11 mouse cellular contexts compared by ENCODE assay signal in genomic region chr3:27625592-27625985, GRCm38 (mm10).
DNase-seq lines count a peak whose midpoint lies in the region; ATAC-seq and TF ChIP-seq lines count a peak whose summit lies in the region.
"Had no signal": no experiment of that assay in that cellular context is flagged by ENCODE, and none has a peak within 500 bp of the region (broad histone marks: within the 10 kb centered on the region; RNA-seq: fewer than 3 reads in every experiment).

No protein-coding gene starts in this region.

- H3K9me3 ChIP-seq in heart, embryonic 13.5 days = no peaks in the 10 kb centered on the region
- no peaks in the 10 kb centered on the region for H3K9me3 ChIP-seq in forebrain, postnatal 0 days (ENCODE audit: low read length)
- H3K9me3 ChIP-seq in midbrain, embryonic 13.5 days = no peaks in the 10 kb centered on the region

- peaks cover 28% of the 10 kb centered on the region for H3K36me3 ChIP-seq in heart, embryonic 13.5 days
- H3K36me3 ChIP-seq in forebrain, postnatal 0 days (ENCODE audit: insufficient read depth) = 0 out of 2 replicates have a peak, but pooled peaks cover 3% of the 10 kb centered on the region
- no peaks in the 10 kb centered on the region for H3K36me3 ChIP-seq in midbrain, embryonic 13.5 days

- peak overlapping the region; percentile 15; the same call in 1 of the 2 replicates for H3K4me2 ChIP-seq in heart, embryonic 13.5 days
- no peak overlapping the region for H3K4me2 ChIP-seq in forebrain, postnatal 0 days (ENCODE audit: low read depth)
- no peak overlapping the region for H3K4me2 ChIP-seq in midbrain, embryonic 13.5 days (replicated peaks)

- no peak for DNase-seq in heart, adult 9 months (ENCODE audit: low spot score in 2 of 2)
- peak; percentile 46 for DNase-seq in adipocyte (ENCODE audit: low spot score)
- DNase-seq in forebrain, postnatal 0 days = no peak
- no peak for DNase-seq in T-cell, adult 2 months (ENCODE audit: low spot score)
- DNase-seq in cerebellum, adult 11 months = no peak
- DNase-seq: kidney, postnatal 14 days; liver; thymus, postnatal 14 days had no signal

- TF ChIP-seq CTCF in forebrain, postnatal 0 days (IDR thresholded peaks at IDR 0.05; ENCODE audit: low read depth) = no peak

- no peaks in the 10 kb centered on the region for H3K27me3 ChIP-seq in heart, embryonic 13.5 days (replicated peaks)
- no peaks in the 10 kb centered on the region for H3K27me3 ChIP-seq in forebrain, postnatal 0 days (ENCODE audit: insufficient read depth, low read length)
- no peaks in the 10 kb centered on the region for H3K27me3 ChIP-seq in midbrain, embryonic 13.5 days
- H3K27me3 ChIP-seq: CH12.LX had no signal

- peak overlapping the region; percentile 50 for H3K9ac ChIP-seq in heart, embryonic 13.5 days
- no peak overlapping the region for H3K9ac ChIP-seq in forebrain, postnatal 0 days
- H3K9ac ChIP-seq in midbrain, embryonic 13.5 days (replicated peaks) = 0 out of 2 replicates have a peak overlapping the region, but pooled peaks have one; percentile 11

- no peak for ATAC-seq in heart, embryonic 13.5 days (ENCODE audit: extremely low read depth, insufficient number of reproducible peaks, low FRiP score, low TSS enrichment)
- peak; percentile 18; the same call in 1 of the 2 replicates for ATAC-seq in forebrain, postnatal 0 days
- ATAC-seq in midbrain, embryonic 13.5 days = no peak

- 27% methylated on average over 8 of the region's 8 CpGs for WGBS in heart, embryonic 13.5 days
- 58% methylated on average over 8 of the region's 8 CpGs for WGBS in forebrain, postnatal 0 days
- WGBS in midbrain, embryonic 13.5 days = 69% methylated on average over 8 of the region's 8 CpGs

- H3K4me3 ChIP-seq in heart, embryonic 13.5 days = no peak overlapping the region
- no peak overlapping the region for H3K4me3 ChIP-seq in forebrain, postnatal 0 days (ENCODE audit: low read depth, low read length)
- H3K4me3 ChIP-seq in midbrain, embryonic 13.5 days (replicated peaks) = no peak overlapping the region

- H3K4me1 ChIP-seq in heart, embryonic 13.5 days = peaks cover 54% of the 10 kb centered on the region
- no peaks in the 10 kb centered on the region; the same call in 1 of the 2 replicates for H3K4me1 ChIP-seq in forebrain, postnatal 0 days (ENCODE audit: insufficient read depth)
- H3K4me1 ChIP-seq in midbrain, embryonic 13.5 days (replicated peaks) = peaks cover 21% of the 10 kb centered on the region

- peak overlapping the region; percentile 77 for H3K27ac ChIP-seq in heart, embryonic 13.5 days (replicated peaks)
- H3K27ac ChIP-seq in forebrain, postnatal 0 days (ENCODE audit: low read depth, low read length) = peak overlapping the region; percentile 57
- H3K27ac ChIP-seq in midbrain, embryonic 13.5 days = peak overlapping the region; percentile 74
